Mouse (Mus musculus) small intestine, adult 2 months (tissue): Measurements from ENCODE around the gene Fmn2.

Source experiments
- CTCF ChIP-seq: fragments of 200-500 bp; IDR thresholded peaks from 2 replicates; pipeline ENCODE4 v1.5.1; 2012; ENCODE audit warnings: low read depth, mild to moderate bottlenecking, control low read depth, inconsistent platforms, low read length, moderate library complexity, mixed read lengths; ENCODE audit not compliant: insufficient replicate concordance, insufficient read length; ENCODE audit errors: extremely low read depth
- POLR2A ChIP-seq: fragments of 200-500 bp; IDR thresholded peaks from 2 replicates; pipeline ENCODE4 v1.6.1; 2012; ENCODE audit warnings: low read depth, mild to moderate bottlenecking, control low read depth, inconsistent platforms, low read length, moderate library complexity

- no peak for TF ChIP-seq CTCF
- TF ChIP-seq POLR2A: no peak
These were observed 237.3 kb downstream of the Fmn2 start for GRCm38 (mm10) chr1:174738958-174739357.
